Mouse (Mus musculus) embryonic facial prominence, embryonic 14.5 days (tissue): ENCODE data around the gene Atic. TPM values are rescaled to one million over a fixed set of nuclear protein-coding genes. Genes with fewer than 3 reads are reported as not detected.
A peak's percentile ranks its signal among the peaks of the same experiment; 100 is the strongest.

Experiments used
- ATAC-seq: fragments of 200-750 bp; cut with Nextera tagmentation; 2 replicates; pipeline ENCODE4 v1.8.0; 2017; ENCODE audit warnings: low read depth, moderate number of reproducible peaks, moderate TSS enrichment
- DNase-seq: peaks from one replicate; pipeline ENCODE4 v3.0.0-alpha.2; 2015; ENCODE audit warnings: low spot score
- H3K27ac ChIP-seq: fragments of 300-500 bp; sonication (generic); replicated peaks from 2 replicates; pipeline ENCODE4 v1.5.1; 2014; ENCODE audit warnings: low read depth, mild to moderate bottlenecking, low read length, moderate library complexity
- H3K27me3 ChIP-seq: fragments of 300-500 bp; sonication (generic); replicated peaks from 2 replicates; pipeline ENCODE4 v1.6.1; 2014; ENCODE audit warnings: low read length; ENCODE audit not compliant: control insufficient read depth, insufficient read depth
- H3K36me3 ChIP-seq: fragments of 300-500 bp; sonication (generic); 2 replicates; pipeline ENCODE4 v1.6.1; 2014; ENCODE audit warnings: low read length, mixed read lengths; ENCODE audit not compliant: control insufficient read depth, insufficient read depth
- H3K4me1 ChIP-seq: fragments of 300-500 bp; sonication (generic); 2 replicates; pipeline ENCODE4 v1.6.1; 2014; ENCODE audit warnings: antibody characterized with exemption, low read length; ENCODE audit not compliant: control insufficient read depth, insufficient read depth
- H3K4me2 ChIP-seq: fragments of 300-500 bp; sonication (generic); 2 replicates; pipeline ENCODE4 v1.6.1; 2014; ENCODE audit warnings: low read depth, mild to moderate bottlenecking, low read length, moderate library complexity, mixed read lengths
- H3K4me3 ChIP-seq: fragments of 300-500 bp; sonication (generic); 2 replicates; pipeline ENCODE4 v1.5.1; 2014; ENCODE audit warnings: low read depth, mild to moderate bottlenecking, low read length
- H3K9ac ChIP-seq: fragments of 300-500 bp; sonication (generic); 2 replicates; pipeline ENCODE4 v1.6.1; 2014; ENCODE audit warnings: low read depth, mild to moderate bottlenecking, low read length, moderate library complexity, mixed read lengths
- H3K9me3 ChIP-seq: fragments of 300-500 bp; sonication (generic); 2 replicates; pipeline ENCODE4 v1.6.1; 2016; ENCODE audit warnings: low read length; ENCODE audit not compliant: control insufficient read depth
- WGBS: fragments of 180-500 bp; shearing (Covaris S2); extraction: QIAGEN DNeasy Blood & Tissue Kit; methylation state at CpG from one replicate; pipeline ENCODE4 v1.1.7; 2014; 5-methylcytosine and 5-hydroxymethylcytosine counted together
- polyA plus RNA-seq: library from polyadenylated mRNA; unstranded; fragments of >200 nt; fragmentation: Nextera tagmentation; extraction: Ambion mirVana; gene quantifications from 2 replicates; pipeline ENCODE4 v1.2.1, GENCODE M21; 2014

Gene Atic
- 53.8 and 62.9 TPM in 2 replicates for polyA plus RNA-seq

GRCm38 (mm10) chr1:71556688-71557612, at the start of gene Atic:
Atic (plus strand) TSS chr1:71557150.
- under 1% methylated on average over 41 of the region's 55 CpGs for WGBS
- peak; percentile 99 for ATAC-seq
- peak within 1 kb of the TSS; percentile 87 for H3K27ac ChIP-seq

GRCm38 (mm10) chr1:71507251-71507650, 49.7 kb upstream of the Atic start:
- H3K9ac ChIP-seq = no peak overlapping the region
- H3K4me3 ChIP-seq = no peak overlapping the region
- no peak overlapping the region for H3K27ac ChIP-seq
- H3K4me2 ChIP-seq = peak overlapping the region; percentile 21; the same call in 1 of the 2 replicates
- no peaks in the 10 kb centered on the region for H3K36me3 ChIP-seq
- no peaks in the 10 kb centered on the region for H3K4me1 ChIP-seq
- ATAC-seq = peak; percentile 68; the same call in 1 of the 2 replicates
- 10% methylated on average over 9 of the region's 9 CpGs for WGBS
- peak; percentile 61 for DNase-seq
- no peaks in the 10 kb centered on the region for H3K27me3 ChIP-seq
- H3K9me3 ChIP-seq = no peaks in the 10 kb centered on the region

More at GRCm38 (mm10) chr1:71556688-71557612, at the start of gene Atic:
- Histone ChIP-seq H3K4me3 (peak within 1 kb of the TSS; percentile 77), H3K9ac (peak within 1 kb of the TSS; percentile 87), H3K4me1 (peaks cover 11% of the 10 kb centered on the region; the same call in 1 of the 2 replicates), H3K4me2 (peak within 1 kb of the TSS; percentile 92), H3K9me3 (no peaks in the 10 kb centered on the region), H3K27me3 (no peaks in the 10 kb centered on the region), H3K36me3 (peaks cover 38% of the 10 kb centered on the region)
- DNase-seq = peak; percentile 97

- no peak overlapping the region for H3K9ac ChIP-seq
- DNase-seq (no peak), ATAC-seq (no peak)
- no peak overlapping the region for H3K4me2 ChIP-seq
- no peak overlapping the region for H3K4me3 ChIP-seq
- H3K4me1 ChIP-seq = no peaks in the 10 kb centered on the region
- WGBS = 91% methylated on average over 4 of the region's 4 CpGs
- H3K36me3 ChIP-seq = no peaks in the 10 kb centered on the region
- H3K27me3 ChIP-seq = no peaks in the 10 kb centered on the region
- no peak overlapping the region for H3K27ac ChIP-seq
- H3K9me3 ChIP-seq = 0 out of 2 replicates have a peak, but pooled peaks cover 5% of the 10 kb centered on the region
Measured at GRCm38 (mm10) chr1:71515041-71515440, 41.9 kb upstream of the Atic start.

DNA sequence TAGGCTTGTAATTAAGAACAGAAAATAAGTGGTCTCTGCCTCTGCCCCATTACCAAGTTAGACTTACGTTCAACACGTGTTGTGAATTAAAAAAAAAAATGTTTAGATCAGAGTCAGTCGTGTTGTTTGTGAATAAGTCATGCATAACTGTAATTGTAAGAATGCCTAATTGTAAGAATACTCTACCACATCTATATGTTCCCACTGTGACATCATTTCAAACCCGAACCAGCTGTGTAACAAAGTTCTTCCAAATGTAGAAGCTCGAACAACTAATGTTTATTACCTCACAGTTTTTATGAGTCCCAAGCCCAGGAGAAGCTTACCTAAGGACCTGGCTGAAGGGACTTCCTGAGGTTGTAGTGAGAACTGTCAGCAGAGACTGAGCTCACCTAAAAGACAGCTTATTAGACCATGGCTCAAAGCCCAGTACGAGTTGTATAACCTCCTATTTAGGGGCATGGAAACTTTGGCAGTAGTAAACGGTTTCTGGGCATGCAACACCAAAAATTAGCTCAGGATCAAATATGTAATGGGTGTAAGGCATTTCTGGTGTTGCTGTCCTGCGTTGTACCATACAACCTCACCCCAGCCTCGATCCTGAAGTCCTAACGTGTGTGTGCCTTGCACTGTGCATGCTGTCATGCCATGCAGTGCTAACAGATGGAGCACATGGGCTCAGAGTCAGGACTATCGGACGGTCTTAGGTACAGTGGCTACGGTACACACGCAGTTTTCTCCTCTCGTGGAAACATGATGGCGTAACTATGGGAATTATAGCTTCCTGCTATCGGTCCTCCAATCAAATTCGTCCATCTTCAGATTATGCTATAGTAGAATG, 27.9 kb upstream of the Atic start:
- Histone ChIP-seq H3K27me3 (no peaks in the 10 kb centered on the region), H3K4me1 (peaks cover 3% of the 10 kb centered on the region; the same call in 1 of the 2 replicates), H3K4me2 (no peak overlapping the region), H3K9me3 (no peaks in the 10 kb centered on the region), H3K4me3 (no peak overlapping the region), H3K27ac (no peak overlapping the region), H3K9ac (no peak overlapping the region), H3K36me3 (no peaks in the 10 kb centered on the region)
- 68% methylated on average over 18 of the region's 18 CpGs for WGBS
- DNase-seq (peak; percentile 64), ATAC-seq (no peak)

DNA sequence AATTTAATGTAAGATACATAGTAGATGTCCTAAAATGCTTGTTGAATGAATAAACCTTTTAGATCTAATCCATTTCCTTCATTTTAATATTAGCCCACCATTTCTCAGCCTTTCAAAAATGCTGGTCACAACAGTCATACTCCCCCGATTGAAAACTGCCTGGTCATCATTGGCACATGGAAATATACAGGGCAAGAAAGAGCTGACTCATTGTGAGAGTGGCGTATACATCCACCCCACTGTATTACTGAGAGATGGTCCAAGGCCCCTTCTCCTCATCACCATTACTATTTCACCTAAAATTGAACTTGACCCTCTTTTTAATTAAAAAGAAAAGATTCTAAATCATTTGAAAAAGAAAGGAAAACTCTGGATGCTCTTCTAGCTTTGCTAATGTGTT, 26.2 kb upstream of the Atic start:
- Histone ChIP-seq H3K9me3 (no peaks in the 10 kb centered on the region), H3K4me2 (no peak overlapping the region), H3K4me1 (peaks cover 3% of the 10 kb centered on the region; the same call in 1 of the 2 replicates), H3K36me3 (no peaks in the 10 kb centered on the region), H3K4me3 (no peak overlapping the region), H3K27ac (no peak overlapping the region), H3K27me3 (no peaks in the 10 kb centered on the region), H3K9ac (no peak overlapping the region)
- WGBS = 70% methylated on average over 2 of the region's 2 CpGs
- ATAC-seq (no peak), DNase-seq (no peak)

DNA sequence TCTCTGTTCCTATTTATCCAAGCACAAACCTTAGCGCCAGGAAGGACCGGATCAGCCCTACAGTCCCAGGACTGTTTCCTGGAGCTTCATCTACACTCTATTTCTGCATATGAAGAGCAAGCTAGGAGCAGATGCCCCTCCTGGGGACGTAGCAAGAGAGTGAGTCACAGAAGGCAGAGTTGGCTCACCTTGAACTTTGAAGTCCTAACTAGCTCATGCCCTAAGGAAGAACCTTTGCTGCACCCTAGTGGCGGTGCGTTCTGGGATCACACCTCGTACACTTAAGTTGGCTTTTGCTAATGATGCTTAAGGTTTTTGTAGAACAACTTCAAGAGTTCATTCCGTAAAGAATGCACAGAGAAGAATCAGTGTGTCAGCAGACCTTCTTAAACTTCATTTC, 25.3 kb upstream of the Atic start:
- Histone ChIP-seq H3K27ac (no peak overlapping the region), H3K36me3 (no peaks in the 10 kb centered on the region), H3K9ac (no peak overlapping the region), H3K4me1 (peaks cover 3% of the 10 kb centered on the region; the same call in 1 of the 2 replicates), H3K4me2 (no peak overlapping the region), H3K4me3 (no peak overlapping the region), H3K27me3 (no peaks in the 10 kb centered on the region), H3K9me3 (no peaks in the 10 kb centered on the region)
- no peak for ATAC-seq
- DNase-seq = peak; percentile 65
- WGBS = 25% methylated on average over 7 of the region's 7 CpGs

GRCm38 (mm10) chr1:71539641-71540040, 17.3 kb upstream of the Atic start:
- no peaks in the 10 kb centered on the region for H3K27me3 ChIP-seq
- H3K27ac ChIP-seq = no peak overlapping the region
- WGBS = 83% methylated on average over 4 of the region's 4 CpGs
- no peaks in the 10 kb centered on the region for H3K9me3 ChIP-seq
- DNase-seq (no peak), ATAC-seq (no peak)
- H3K4me2 ChIP-seq = no peak overlapping the region
- H3K4me3 ChIP-seq = no peak overlapping the region
- no peak overlapping the region for H3K9ac ChIP-seq
- H3K36me3 ChIP-seq = no peaks in the 10 kb centered on the region
- H3K4me1 ChIP-seq = no peaks in the 10 kb centered on the region

DNA sequence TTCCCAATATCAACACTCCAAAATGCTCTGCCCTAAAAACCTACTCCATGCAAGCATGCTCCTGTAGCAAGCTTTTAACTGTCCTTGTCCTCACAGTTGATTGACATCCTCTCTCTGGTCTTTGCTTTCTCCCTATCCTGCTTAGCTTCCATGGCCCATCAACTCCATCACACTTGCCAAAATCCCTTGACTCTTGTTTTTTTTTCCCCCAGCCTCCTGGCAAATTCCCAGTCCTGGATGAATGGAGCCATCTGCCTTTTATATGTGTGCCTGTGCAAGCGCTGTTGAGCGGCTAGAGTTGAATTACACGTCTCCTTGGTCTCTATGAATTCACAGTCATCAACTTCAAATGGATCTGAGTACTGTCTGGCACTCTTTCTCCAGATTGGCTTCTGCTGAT, 16.5 kb upstream of the Atic start:
- Histone ChIP-seq H3K36me3 (no peaks in the 10 kb centered on the region), H3K4me1 (no peaks in the 10 kb centered on the region), H3K27ac (no peak overlapping the region), H3K4me2 (no peak overlapping the region), H3K9me3 (no peaks in the 10 kb centered on the region), H3K9ac (no peak overlapping the region), H3K27me3 (no peaks in the 10 kb centered on the region), H3K4me3 (no peak overlapping the region)
- ATAC-seq (no peak), DNase-seq (no peak)
- 74% methylated on average over 3 of the region's 3 CpGs for WGBS
